Mouse (Mus musculus): ENCODE results near the gene Slc15a4. TPM values are rescaled to one million over a fixed set of nuclear protein-coding genes. Genes with fewer than 3 reads are reported as not detected.

The Slc15a4 gene
- polyA plus RNA-seq, 1 experiment: 0.75 TPM

DNA sequence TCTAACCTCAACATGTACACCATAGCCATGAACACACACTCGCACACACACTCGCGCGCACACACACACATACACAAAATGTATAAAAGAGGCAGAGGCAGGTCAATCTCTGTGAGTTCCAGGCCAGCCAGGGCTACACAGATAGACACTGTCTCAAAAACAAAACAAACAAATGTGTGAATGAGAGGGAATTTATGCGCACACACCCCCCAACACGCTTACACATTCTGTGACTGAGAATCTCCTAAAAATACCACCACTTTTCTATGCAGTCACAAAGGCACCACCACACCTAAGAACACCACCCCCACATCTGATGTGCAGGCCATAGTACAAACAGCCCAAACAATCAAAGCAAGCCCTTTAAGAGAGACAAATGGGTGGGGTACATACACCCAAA lies 20.3 kb downstream of the Slc15a4 start:
- Histone ChIP-seq H3K27me3 (ENCODE audit: control insufficient read depth) (no peaks in the 10 kb centered on the region), H3K4me3 (replicated peaks) (no peak overlapping the region), H3K4me1 (ENCODE audit: control insufficient read depth) (peaks cover 52% of the 10 kb centered on the region), H3K36me3 (ENCODE audit: control insufficient read depth) (peaks cover 28% of the 10 kb centered on the region), H3K9me3 (ENCODE audit: control insufficient read depth, low read length) (no peaks in the 10 kb centered on the region)
- TF ChIP-seq TAL1 (IDR thresholded peaks at IDR 0.05; ENCODE audit: low read length) (no peak), GATA1 (IDR thresholded peaks at IDR 0.05; ENCODE audit: low read length) (no peak)

DNA sequence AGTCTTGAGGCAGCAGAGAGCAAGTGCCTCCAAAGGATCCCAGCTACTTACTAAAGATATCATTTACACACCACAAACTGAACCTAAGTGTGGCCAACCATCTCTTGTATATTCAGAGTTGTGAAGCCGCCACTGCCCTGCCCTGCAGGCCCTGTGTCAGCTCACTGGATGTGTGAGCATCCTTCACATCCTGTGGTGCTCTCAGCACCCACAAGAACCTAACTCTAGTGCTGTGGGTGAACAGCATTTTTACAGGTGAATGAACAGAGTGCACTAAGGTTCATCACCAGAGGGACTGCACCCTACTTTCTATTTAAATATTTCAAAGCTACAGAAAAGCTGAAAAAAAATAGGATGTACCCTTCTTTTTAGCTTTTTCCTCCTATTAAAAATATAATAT lies 20.8 kb downstream of the Slc15a4 start:
- peaks cover 49% of the 10 kb centered on the region for H3K4me1 ChIP-seq (ENCODE audit: control insufficient read depth)
- no peaks in the 10 kb centered on the region for H3K27me3 ChIP-seq (ENCODE audit: control insufficient read depth)
- H3K9me3 ChIP-seq (ENCODE audit: control insufficient read depth, low read length): no peaks in the 10 kb centered on the region
- H3K36me3 ChIP-seq (ENCODE audit: control insufficient read depth): peaks cover 33% of the 10 kb centered on the region
- no peak for TF ChIP-seq TAL1 (IDR thresholded peaks at IDR 0.05; ENCODE audit: low read length)
- TF ChIP-seq GATA1 (IDR thresholded peaks at IDR 0.05; ENCODE audit: low read length): no peak
- H3K4me3 ChIP-seq (replicated peaks): no peak overlapping the region

DNA sequence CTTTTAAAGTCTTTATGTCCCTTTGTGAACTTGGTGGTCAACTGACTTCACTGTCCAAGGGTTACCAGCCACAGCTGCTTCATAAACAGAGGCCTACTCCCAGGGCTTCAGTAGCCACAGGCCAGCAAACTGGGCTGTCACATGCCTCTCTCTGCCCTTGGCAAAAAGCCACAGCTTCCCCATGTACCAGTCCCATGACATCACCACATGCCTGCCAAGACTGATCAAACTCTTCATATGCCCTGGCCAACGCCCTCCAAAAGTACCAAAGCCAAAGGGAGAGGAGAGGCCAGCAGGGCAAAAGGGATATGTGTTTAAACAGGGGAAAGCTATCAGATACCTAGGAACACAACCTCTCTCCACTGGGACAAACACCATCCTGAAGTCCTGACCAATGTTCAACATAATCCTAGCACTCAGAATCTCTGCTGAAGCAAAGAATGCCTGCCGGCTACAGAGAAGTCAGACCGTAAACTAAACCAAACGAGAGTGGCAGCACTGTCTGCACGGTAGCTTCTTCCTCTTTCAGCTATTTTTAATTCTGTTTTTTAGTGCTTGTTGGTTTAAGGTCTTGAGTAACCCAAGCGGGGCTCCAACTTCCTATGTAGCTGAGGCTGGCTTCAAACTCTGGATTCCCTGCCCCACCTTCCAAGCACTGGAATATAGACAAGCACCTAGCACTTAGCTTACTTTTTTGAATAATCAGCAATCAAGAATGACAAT lies 21.7 kb downstream of the Slc15a4 start:
- H3K4me3 ChIP-seq (replicated peaks): no peak overlapping the region

DNA sequence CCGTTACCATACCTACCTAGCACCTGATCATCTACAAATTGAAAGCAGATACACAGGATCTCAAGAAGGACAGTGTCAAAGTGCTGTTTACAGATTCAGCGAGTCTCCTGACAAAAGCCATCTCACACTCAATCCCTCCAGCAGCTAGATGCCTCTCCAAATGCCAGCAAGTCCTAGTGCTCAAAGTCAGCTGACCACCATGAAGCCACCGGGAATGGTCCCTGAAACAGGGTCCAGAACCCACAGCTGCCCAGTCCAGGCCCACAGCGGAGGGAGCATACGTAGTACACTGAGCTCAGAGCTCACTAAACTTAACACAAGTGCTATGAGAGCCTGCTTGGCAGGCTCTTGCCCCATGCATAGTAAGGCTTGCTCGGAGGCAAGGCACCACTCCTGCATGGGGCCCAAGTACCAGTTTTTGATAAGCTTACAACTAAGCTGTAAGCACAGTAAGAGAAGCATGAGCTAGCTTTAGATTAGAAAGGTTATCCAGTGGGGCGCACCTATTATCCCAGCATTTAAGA lies 23.4 kb downstream of the Slc15a4 start:
- Histone ChIP-seq H3K36me3 (ENCODE audit: control insufficient read depth) (peaks cover 55% of the 10 kb centered on the region), H3K27me3 (ENCODE audit: control insufficient read depth) (no peaks in the 10 kb centered on the region), H3K4me3 (replicated peaks) (no peak overlapping the region), H3K9me3 (ENCODE audit: control insufficient read depth, low read length) (no peaks in the 10 kb centered on the region), H3K4me1 (ENCODE audit: control insufficient read depth) (peaks cover 26% of the 10 kb centered on the region)
- no peak for TF ChIP-seq TAL1 (IDR thresholded peaks at IDR 0.05; ENCODE audit: low read length)
- TF ChIP-seq GATA1 (IDR thresholded peaks at IDR 0.05; ENCODE audit: low read length): no peak

More for the DNA sequence above, 21.7 kb downstream of the Slc15a4 start:
- Histone ChIP-seq H3K9me3 (ENCODE audit: control insufficient read depth, low read length) (no peaks in the 10 kb centered on the region), H3K27me3 (ENCODE audit: control insufficient read depth) (no peaks in the 10 kb centered on the region), H3K36me3 (ENCODE audit: control insufficient read depth) (peaks cover 42% of the 10 kb centered on the region), H3K4me1 (ENCODE audit: control insufficient read depth) (peaks cover 40% of the 10 kb centered on the region)
- TF ChIP-seq TAL1 (IDR thresholded peaks at IDR 0.05; ENCODE audit: low read length) (no peak), GATA1 (IDR thresholded peaks at IDR 0.05; ENCODE audit: low read length) (no peak)

DNA sequence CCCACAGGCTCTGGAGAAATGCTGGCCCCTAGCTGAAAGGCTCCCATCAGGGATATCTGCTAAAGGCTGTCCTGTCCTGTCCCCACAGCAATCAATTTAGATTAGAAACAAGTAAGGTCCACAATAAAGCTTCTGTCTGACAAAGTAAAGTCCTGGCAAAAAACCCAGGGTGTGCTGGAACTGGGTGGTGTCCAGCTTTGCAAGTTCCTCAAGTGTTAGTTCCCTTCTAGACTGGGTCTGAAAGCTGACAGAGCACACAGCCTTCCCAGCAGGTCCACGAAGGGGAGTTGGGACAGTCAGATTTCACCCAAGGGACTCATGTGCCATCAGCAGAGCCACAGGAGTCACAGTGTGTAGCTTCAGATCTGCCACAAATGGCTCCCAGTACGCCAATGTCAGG lies 25.2 kb downstream of the Slc15a4 start:
- Histone ChIP-seq H3K27me3 (ENCODE audit: control insufficient read depth) (no peaks in the 10 kb centered on the region), H3K9me3 (ENCODE audit: control insufficient read depth, low read length) (no peaks in the 10 kb centered on the region), H3K4me3 (replicated peaks) (no peak overlapping the region), H3K4me1 (ENCODE audit: control insufficient read depth) (peaks cover 23% of the 10 kb centered on the region), H3K36me3 (ENCODE audit: control insufficient read depth) (peaks cover 72% of the 10 kb centered on the region)
- no peak for TF ChIP-seq GATA1 (IDR thresholded peaks at IDR 0.05; ENCODE audit: low read length)
- TF ChIP-seq TAL1 (IDR thresholded peaks at IDR 0.05; ENCODE audit: low read length): no peak

DNA sequence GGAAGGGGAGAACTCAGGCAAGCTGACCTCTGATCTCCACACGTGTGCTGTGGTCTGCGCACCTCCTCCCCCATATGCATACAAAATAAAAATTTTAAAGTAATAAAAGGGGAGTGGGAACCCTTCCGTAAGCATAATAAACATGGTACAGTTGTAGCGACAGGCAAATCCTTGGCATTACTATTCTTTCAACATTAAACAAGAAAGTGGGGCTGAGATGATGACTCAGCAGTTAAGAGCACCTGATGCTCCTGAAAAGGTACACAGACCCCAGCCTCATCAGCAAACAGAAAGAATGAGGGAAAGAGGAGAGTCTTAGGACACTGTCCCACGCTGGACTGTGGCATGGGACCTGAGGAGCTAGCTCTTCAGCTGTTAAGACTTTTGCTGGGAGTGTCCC lies 29.7 kb downstream of the Slc15a4 start:
- Histone ChIP-seq H3K36me3 (ENCODE audit: control insufficient read depth) (peaks cover 98% of the 10 kb centered on the region), H3K4me3 (replicated peaks) (no peak overlapping the region)
- no peak for TF ChIP-seq TAL1 (IDR thresholded peaks at IDR 0.05; ENCODE audit: low read length)
- TF ChIP-seq GATA1 (IDR thresholded peaks at IDR 0.05; ENCODE audit: low read length): no peak

DNA sequence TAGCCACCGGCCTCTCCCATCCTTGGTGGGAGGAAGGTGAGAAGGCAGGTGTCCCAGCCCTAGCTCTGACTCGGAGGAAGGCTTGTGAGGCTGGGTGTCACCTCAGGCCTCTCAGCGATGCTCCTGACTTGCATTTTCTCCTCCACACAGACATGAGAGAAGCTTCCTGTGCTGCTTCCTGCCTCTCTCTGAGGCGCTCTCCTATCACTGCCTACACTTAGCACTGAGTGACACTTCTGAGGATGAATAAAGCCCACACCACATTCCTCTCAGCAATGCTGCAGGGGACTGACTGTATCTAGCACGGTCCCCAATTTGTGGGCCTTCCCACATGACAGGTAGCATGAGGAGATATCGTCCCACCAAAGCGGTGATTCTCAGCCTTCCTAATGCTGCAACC lies 35.8 kb downstream of the Slc15a4 start:
- no peak for TF ChIP-seq TAL1 (IDR thresholded peaks at IDR 0.05; ENCODE audit: low read length)
- TF ChIP-seq GATA1 (IDR thresholded peaks at IDR 0.05; ENCODE audit: low read length): no peak
- Histone ChIP-seq H3K36me3 (ENCODE audit: control insufficient read depth) (peaks cover 97% of the 10 kb centered on the region), H3K4me1 (ENCODE audit: control insufficient read depth) (no peaks in the 10 kb centered on the region), H3K9me3 (ENCODE audit: control insufficient read depth, low read length) (no peaks in the 10 kb centered on the region), H3K27me3 (ENCODE audit: control insufficient read depth) (no peaks in the 10 kb centered on the region), H3K4me3 (replicated peaks) (no peak overlapping the region)

More for the DNA sequence above, 29.7 kb downstream of the Slc15a4 start:
- H3K9me3 ChIP-seq (ENCODE audit: control insufficient read depth, low read length): no peaks in the 10 kb centered on the region
- H3K27me3 ChIP-seq (ENCODE audit: control insufficient read depth): no peaks in the 10 kb centered on the region
- no peaks in the 10 kb centered on the region for H3K4me1 ChIP-seq (ENCODE audit: control insufficient read depth)

DNA sequence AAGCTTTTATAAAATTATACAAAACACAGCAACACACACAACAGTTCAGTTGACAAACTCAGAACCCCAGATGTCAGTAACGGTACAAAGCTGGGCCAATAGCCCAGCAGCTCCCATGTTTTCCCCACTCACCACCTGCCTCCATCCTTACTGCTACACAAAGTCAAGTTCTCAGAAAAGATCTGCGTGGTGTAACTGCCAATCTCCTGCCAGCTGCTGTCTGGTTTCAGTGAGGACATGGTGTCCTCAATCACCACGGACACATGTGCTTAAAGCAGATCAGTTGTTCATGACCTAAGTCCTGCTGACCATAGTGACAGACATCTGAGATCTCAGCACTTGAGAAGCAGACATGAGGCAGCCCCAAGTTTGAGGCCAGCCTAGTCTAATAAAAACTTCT lies 37.0 kb downstream of the Slc15a4 start:
- no peak for TF ChIP-seq GATA1 (IDR thresholded peaks at IDR 0.05; ENCODE audit: low read length)
- TF ChIP-seq TAL1 (IDR thresholded peaks at IDR 0.05; ENCODE audit: low read length): no peak
- H3K36me3 ChIP-seq (ENCODE audit: control insufficient read depth): peaks cover 87% of the 10 kb centered on the region
- no peaks in the 10 kb centered on the region for H3K27me3 ChIP-seq (ENCODE audit: control insufficient read depth)
- no peak overlapping the region for H3K4me3 ChIP-seq (replicated peaks)
- no peaks in the 10 kb centered on the region for H3K4me1 ChIP-seq (ENCODE audit: control insufficient read depth)
- no peaks in the 10 kb centered on the region for H3K9me3 ChIP-seq (ENCODE audit: control insufficient read depth, low read length)

DNA sequence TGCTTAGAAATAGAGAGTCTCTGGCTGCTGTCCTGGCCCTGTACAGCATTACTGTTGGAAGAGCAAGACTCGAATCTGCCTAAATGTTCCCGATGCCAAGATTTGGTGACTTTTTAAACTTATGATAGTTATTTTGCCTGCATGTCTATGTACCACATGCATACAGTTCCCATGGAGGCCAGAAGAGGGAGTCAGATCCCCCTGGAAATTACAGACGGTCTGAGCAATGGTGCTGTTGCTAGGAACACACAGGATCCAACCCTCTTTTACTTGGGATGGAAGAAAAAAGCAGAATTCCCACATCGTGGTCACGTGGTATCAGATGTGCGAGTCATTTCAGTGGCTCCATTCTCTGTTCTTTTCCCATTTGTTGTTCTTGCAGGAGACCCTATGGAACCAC lies 39.8 kb downstream of the Slc15a4 start:
- Histone ChIP-seq H3K9me3 (ENCODE audit: control insufficient read depth, low read length) (no peaks in the 10 kb centered on the region), H3K27me3 (ENCODE audit: control insufficient read depth) (no peaks in the 10 kb centered on the region), H3K36me3 (ENCODE audit: control insufficient read depth) (peaks cover 59% of the 10 kb centered on the region), H3K4me1 (ENCODE audit: control insufficient read depth) (no peaks in the 10 kb centered on the region), H3K4me3 (replicated peaks) (no peak overlapping the region)
- no peak for TF ChIP-seq GATA1 (IDR thresholded peaks at IDR 0.05; ENCODE audit: low read length)
- no peak for TF ChIP-seq TAL1 (IDR thresholded peaks at IDR 0.05; ENCODE audit: low read length)
